Mouse (Mus musculus): ENCODE measurements around the gene F8a. TPM values are rescaled to one million over a fixed set of nuclear protein-coding genes. Genes with fewer than 3 reads are reported as not detected.
"Not testable (repeated sequence)": the region's sequence is repeated elsewhere in the genome, so short reads cannot be mapped to it uniquely, and the experiment has no call there.

F8a gene
- total RNA-seq (2021) = 10 to 100 TPM; 14.9 to 15.2 TPM
- long read RNA-seq, transcript F8a-201 (1 exons, 2,505 nt) = major isoform, 32 of 32 reads
- long read RNA-seq, partial matches to known transcripts = 0 of 32 reads
- long read RNA-seq, other reads (novel, unspliced or antisense) = 0 of 32 reads

DNA sequence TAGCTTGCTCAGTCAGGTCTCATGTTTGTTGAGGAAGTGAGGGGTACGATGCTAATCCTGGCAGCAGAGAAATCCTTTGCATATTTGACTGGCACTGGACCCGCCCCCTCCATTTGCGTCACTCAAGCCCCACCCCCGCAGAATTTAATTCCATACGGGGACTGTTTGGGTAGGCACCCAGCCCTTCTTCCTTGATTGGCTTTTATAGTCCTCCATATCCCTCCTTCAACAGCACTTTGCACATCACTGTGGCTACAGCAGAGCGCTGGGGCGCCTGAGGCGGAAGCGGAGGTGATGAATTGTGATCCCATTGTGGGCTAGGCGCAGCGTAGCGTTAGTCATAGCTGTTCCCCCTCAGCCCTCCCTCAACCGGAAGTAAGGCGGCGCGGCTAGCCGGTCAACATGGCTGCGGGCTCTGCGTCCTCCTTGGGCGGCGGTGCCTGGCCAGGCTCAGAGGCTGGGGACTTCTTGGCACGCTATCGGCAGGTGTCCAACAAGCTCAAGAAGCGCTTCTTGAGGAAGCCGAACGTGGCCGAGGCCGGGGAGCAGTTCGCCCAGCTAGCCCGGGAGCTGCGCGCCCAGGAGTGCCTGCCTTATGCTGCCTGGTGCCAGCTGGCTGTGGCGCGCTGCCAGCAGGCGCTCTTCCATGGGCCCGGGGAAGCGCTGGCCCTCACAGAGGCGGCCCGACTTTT lies at the start of gene F8a:
F8a (plus strand) TSS at position 378 of the 692 bp plus-strand sequence.
- peak; percentile 65 to 80 for DNase-seq (ENCODE audit: low spot score in 2 of 2)

DNA sequence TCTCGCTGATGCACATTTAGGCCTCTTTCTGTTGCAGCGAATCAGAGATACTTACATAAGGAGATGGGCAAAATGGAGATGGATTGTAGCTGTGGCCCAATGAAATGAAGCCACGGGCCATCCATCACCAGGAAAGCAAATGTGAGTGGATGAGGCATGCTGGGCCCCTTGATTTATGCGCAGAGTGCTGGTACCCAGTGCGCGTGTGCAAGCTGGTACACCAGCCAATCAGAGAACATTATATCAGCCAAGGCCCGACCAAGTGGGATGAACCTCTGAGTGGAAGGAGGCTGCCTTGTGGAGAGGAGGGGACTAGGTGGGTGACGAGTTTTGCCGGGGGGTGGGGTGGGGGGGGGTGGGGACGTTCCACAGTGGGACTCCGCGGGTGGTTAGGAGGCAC lies 36.2 kb upstream of the F8a start, which contains the start of gene Xlr3b:
Xlr3b (plus strand) TSS at position 274 of the 400 bp plus-strand sequence.
- DNase-seq (ENCODE audit: low spot score in 2 of 2) = peak in 1 of 2 experiments; percentile 40

DNA sequence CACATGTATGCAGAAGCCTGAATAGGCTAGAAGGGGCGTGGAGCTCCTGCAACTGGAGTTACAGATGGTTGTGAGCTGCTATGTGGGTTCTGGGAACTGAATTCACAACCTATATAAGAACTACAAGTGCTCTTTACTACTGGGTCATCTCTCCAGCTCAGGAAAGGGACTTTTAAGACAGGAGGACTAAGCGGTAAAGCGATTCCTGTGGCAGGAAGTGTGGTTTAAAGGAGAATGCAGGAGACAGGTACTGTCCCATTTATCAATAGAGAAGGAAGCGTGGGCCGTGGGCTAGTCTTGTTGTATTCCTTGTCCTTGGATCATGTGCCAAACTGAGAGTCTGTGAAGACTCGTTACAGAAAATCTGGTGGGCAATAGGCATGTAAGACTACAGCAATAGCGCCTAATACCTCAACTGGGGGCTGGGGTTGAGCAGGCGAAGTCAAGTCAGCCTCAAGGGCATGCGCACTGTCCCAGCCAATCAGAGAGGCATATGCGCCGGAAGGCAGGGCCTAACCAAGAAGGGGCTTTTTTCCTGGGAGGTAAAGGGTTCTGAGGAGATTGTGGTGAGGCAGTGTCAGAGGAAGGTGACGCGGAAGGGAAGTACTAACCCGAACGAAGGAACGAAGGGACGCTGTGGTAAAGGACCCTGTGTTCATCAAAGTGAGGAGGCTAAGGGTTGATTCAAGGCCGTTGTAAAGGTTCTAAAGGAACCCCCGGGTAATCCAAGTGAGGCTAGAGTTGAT lies 14.1 kb upstream of the F8a start, which contains the start of gene Xlr4b:
Xlr4b (plus strand) TSS at position 515 of the 746 bp plus-strand sequence.
- DNase-seq (ENCODE audit: low spot score in 2 of 2) = not testable (repeated sequence)

DNA sequence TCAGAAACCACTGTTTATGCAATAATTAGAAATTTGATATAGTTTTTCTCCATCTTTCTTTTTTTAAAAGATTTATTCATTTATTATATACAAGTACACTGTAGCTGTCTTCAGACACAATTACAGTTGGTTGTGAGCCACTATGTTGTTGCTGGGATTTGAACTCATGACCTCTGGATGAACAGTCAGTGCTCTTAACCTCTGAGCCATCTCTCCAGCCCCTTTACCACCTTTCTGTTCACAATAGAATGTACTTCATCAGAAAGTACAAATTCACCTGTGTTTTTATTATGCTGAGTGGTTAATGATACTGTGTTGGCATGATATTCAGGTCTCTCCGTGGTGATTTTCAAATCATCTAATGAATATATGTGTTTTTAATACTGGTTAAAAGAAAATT lies 2.7 kb upstream of the F8a start:
- no peak for DNase-seq (ENCODE audit: low spot score in 2 of 2)

DNA sequence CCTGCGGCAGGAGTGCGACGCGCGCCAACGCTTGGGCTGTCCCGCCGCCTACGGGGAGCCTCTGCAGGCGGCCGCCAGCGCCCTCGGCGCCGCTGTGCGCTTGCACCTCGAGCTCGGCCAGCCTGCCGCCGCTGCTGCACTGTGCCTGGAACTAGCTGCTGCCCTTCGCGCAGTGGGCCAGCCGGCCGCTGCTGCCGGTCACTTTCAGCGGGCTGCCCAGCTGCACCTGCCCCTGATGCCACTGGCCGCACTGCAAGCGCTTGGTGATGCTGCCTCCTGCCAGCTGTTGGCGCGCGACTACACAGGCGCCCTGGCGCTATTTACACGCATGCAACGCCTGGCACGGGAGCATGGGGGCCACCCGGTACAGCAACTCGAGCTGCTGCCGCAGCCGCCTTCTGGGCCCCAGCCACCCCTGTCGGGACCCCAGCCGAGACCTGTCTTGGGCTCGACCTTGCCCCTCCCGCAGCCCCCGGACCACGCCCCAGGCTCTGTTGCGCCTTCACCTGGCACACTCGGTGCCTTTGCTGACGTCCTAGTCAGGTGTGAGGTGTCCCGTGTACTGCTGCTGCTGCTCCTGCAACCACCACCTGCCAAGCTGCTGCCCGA lies 619 bp downstream of the F8a start:
- peak; percentile 33 to 36 for DNase-seq (ENCODE audit: low spot score in 2 of 2)

DNA sequence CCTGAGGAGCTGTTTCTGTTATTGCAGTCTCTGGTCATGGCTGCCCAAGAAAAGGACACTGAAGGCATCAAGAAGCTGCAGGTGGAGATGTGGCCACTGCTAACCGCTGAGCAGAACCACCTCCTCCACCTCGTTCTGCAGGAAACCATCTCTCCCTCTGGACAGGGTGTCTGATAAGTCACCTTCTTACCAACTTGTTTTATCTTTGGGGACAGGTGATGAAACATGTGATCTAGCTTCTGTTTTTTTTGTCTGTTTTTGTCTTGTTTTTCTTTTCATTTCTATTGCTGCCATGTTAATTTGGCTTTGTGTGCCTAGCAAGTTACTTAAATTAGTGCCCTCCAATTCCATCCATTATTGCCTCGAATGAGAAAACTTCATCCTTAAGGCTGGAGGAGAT lies 1.2 kb downstream of the F8a start:
- DNase-seq (ENCODE audit: low spot score in 2 of 2) = no peak

DNA sequence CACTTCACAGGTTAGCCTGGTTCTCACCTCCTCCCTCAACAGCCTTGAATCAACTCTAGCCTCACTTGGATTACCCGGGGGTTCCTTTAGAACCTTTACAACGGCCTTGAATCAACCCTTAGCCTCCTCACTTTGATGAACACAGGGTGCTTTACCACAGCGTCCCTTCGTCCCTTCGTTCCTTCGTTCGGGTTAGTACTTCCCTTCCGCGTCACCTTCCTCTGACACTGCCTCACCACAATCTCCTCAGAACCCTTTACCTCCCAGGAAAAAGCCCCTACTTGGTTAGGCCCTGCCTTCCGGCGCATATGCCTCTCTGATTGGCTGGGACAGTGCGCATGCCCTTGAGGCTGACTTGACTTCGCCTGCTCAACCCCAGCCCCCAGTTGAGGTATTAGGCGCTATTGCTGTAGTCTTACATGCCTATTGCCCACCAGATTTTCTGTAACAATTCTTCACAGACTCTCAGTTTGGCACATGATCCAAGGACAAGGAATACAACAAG lies 14.8 kb downstream of the F8a start, which contains the start of gene Xlr4c:
Xlr4c (minus strand) TSS at position 310 of the 505 bp plus-strand sequence.
- DNase-seq (ENCODE audit: low spot score in 2 of 2) = not testable (repeated sequence)

DNA sequence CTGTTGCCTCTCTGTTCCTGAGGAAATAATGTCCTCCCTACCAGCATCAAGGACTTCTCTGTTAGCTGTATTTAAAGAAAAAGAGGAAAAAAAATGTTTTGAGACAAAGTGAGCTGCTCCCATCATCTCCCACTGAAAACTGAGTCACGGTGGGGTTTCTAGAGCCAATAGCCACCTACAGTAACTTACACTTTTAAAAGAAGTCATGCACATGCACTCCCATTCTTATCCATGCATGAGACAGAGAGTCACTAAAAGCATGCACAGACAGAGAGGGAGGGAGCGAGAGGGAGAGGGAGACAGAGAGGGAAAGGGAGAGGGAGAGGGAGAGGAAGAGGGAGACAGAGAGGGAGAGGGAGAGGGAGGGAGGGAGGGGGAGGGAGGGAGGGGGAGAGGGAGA lies 34.3 kb downstream of the F8a start:
- not testable (repeated sequence) for DNase-seq (ENCODE audit: low spot score in 2 of 2)

DNA sequence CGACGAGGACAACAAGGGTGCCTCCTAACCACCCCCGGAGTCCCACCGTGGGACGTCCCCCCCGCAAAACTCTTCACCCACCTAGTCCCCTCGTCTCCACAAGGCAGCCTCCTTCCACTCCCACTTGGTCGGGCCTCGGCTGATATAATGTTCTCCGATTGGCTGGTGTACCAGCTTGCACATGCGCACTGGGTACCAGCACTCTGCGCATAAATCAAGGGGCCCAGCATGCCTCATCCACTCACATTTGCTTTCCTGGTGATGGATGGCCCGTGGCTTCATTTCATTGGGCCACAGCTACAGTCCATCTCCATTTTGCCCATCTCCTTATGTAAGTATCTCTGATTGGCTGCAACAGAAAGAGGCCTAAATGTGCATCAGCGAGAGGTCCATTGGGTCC lies 37.2 kb downstream of the F8a start, which contains the start of gene Xlr3c:
Xlr3c (minus strand) TSS at position 121 of the 400 bp plus-strand sequence.
- DNase-seq (ENCODE audit: low spot score in 2 of 2) = not testable (repeated sequence)

Other genes with a start within 250 kb of the F8a start
- 1 to 10 TPM; 1.3 to 1.4 TPM for gene Zfp185, start 241.0 kb upstream of the F8a start, total RNA-seq (2021)
- gene Pnma5, start 191.2 kb upstream of the F8a start, total RNA-seq (2021) = under 1 TPM; 0.20 to 0.48 TPM
- 10 to 100 TPM; 16.0 to 19.9 TPM for gene Pnma3, start 163.5 kb upstream of the F8a start, total RNA-seq (2021)
- not detected for gene Xlr4a, start 145.8 kb upstream of the F8a start, total RNA-seq (2021)
- gene Xlr3a, start 131.2 kb upstream of the F8a start, total RNA-seq (2021) = 1 to 10 TPM in 1 of 2 experiments, under 1 TPM in 1; 0.94 to 2.7 TPM
- 1 to 10 TPM; 2.3 to 3.2 TPM for gene Gm14685, start 111.2 kb upstream of the F8a start, total RNA-seq (2021)
- not detected for gene Xlr5b, start 79.5 kb upstream of the F8a start, total RNA-seq (2021)
- 1 to 10 TPM in 1 of 2 experiments, under 1 TPM in 1; 0.62 to 2.7 TPM for gene DXBay18, start 78.8 kb upstream of the F8a start, total RNA-seq (2021)
- gene Spin2d, start 51.3 kb upstream of the F8a start, total RNA-seq (2021) = not detected
- 10 to 100 TPM in 1 of 2 experiments, under 1 TPM in 1; 0.69 to 14.7 TPM for gene Xlr3b, start 36.1 kb upstream of the F8a start, total RNA-seq (2021)
- gene Xlr4b, start 14.0 kb upstream of the F8a start, total RNA-seq (2021) = 1 to 10 TPM in 1 of 2 experiments, not detected in 1; 1.2 TPM
- gene Xlr4c, start 14.8 kb downstream of the F8a start, total RNA-seq (2021) = under 1 TPM in 1 of 2 experiments, not detected in 1; 0.86 TPM
- gene Xlr3c, start 37.1 kb downstream of the F8a start, total RNA-seq (2021) = not detected
- gene Xlr5a, start 64.7 kb downstream of the F8a start, total RNA-seq (2021) = not detected
- not detected for gene Xlr5c, start 64.7 kb downstream of the F8a start, total RNA-seq (2021)
- not detected for gene Gm45015, start 108.5 kb downstream of the F8a start, total RNA-seq (2021)
- gene Zfp275, start 114.3 kb downstream of the F8a start, total RNA-seq (2021) = 10 to 100 TPM; 10.7 to 12.6 TPM
- gene Gm18336, start 170.4 kb downstream of the F8a start, total RNA-seq (2021) = not detected
- 1 to 10 TPM; 1.8 to 3.0 TPM for gene Zfp92, start 182.8 kb downstream of the F8a start, total RNA-seq (2021)
- not detected for gene Trex2, start 207.1 kb downstream of the F8a start, total RNA-seq (2021)
- 10 to 100 TPM in 1 of 2 experiments, 1 to 10 TPM in 1; 8.9 to 11.4 TPM for gene Haus7, start 230.8 kb downstream of the F8a start, total RNA-seq (2021)

Measured in layer of hippocampus, adult 18-20 months (tissue).